Mouse (Mus musculus) midbrain, embryonic 13.5 days (tissue): ENCODE data around the gene Gm17087. TPM values are rescaled to one million over a fixed set of nuclear protein-coding genes. Genes with fewer than 3 reads are reported as not detected.

ENCODE experiments used
- polyA plus RNA-seq: library from polyadenylated mRNA; unstranded; fragments of >200 nt; fragmentation: Nextera tagmentation; extraction: Ambion mirVana; gene quantifications from 2 replicates; pipeline ENCODE4 v1.2.1, GENCODE M21; 2015

Gene Gm17087
- polyA plus RNA-seq, 1 experiment from 2014 or later = not detected

Other genes starting within 250 kb of the Gm17087 start
- gene Prr18, start 229.5 kb downstream of the Gm17087 start, polyA plus RNA-seq = 7.9 and 9.1 TPM in 2 replicates
- gene T2, start 211.0 kb downstream of the Gm17087 start, polyA plus RNA-seq = 0.46 and 0.66 TPM in 2 replicates
- gene T, start 132.5 kb downstream of the Gm17087 start, polyA plus RNA-seq = 0.43 and 0.72 TPM in 2 replicates
- gene Pde10a, start 41.6 kb downstream of the Gm17087 start, polyA plus RNA-seq = 12.5 and 12.7 TPM in 2 replicates